Mouse (Mus musculus) splenic B cell, adult 2 months (primary cell): ENCODE data around the gene Slc41a1.

Experiments
- DNase-seq: peaks from one replicate; pipeline ENCODE4 v3.0.0-alpha.2; 2011; ENCODE audit warnings: low read depth, low spot score
- H3K27me3 ChIP-seq: 2 replicates; pipeline ENCODE4 v1.6.1; 2012; ENCODE audit warnings: mild to moderate bottlenecking, low read length, moderate library complexity, mixed read lengths; ENCODE audit not compliant: control insufficient read depth, poor library complexity, insufficient read depth, severe bottlenecking
- H3K36me3 ChIP-seq: 2 replicates; pipeline ENCODE4 v1.6.1; 2012; ENCODE audit warnings: mild to moderate bottlenecking, low read length, moderate library complexity, mixed read lengths; ENCODE audit not compliant: control insufficient read depth, poor library complexity, insufficient read depth, severe bottlenecking

Slc41a1 gene

DNA sequence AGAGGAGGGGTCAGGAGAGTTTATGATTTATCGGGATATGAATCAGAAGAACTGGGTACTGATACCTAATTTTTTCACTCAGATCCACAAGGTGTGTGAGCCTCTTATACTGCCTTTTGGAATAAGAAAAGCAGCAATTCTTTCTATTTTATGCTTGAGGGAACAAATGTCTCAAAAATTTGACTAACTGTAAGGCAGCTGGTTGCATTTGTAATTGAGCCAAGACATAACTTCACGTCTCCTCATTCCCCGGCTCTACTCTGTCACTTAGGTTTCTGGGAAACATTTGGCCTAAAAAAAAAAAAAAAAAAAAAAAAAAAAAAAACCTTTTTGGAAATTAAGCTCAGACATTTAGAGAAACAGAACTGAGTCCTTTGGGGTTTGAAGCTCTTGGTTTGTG lies 59.3 kb downstream of the Slc41a1 start:
- no peak for DNase-seq
- Histone ChIP-seq H3K27me3 (no peaks in the 10 kb centered on the region), H3K36me3 (no peaks in the 10 kb centered on the region)

DNA sequence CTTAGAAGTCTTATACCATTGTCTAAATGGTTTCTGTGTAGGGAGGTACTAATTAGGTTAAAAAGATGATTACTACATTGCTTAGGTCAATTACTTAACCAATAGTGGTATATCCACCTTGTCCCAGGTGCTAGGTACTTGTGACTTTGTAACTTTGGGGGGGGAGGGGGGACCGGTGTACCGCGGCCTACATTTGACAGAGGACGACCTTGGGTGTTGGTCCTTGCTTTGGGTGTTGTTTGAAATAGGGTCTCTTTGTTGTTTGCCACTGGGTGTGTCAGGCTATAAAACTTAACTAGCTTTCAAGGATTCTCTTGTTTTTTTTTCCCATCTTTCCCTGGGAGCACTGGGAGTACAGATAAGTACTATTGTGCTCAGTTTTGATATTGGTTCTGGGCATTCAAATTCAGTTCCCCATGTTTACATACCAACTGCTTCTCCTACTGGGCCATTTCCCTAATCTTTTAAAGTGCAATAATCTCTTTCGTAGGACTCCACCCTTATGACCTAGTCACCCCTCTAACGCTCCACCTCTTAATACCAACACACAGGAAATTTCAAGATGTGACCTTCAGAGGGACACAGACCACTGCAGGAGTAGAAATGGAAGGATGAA lies 62.9 kb downstream of the Slc41a1 start:
- H3K36me3 ChIP-seq = no peaks in the 10 kb centered on the region
- no peak for DNase-seq
- H3K27me3 ChIP-seq = no peaks in the 10 kb centered on the region

DNA sequence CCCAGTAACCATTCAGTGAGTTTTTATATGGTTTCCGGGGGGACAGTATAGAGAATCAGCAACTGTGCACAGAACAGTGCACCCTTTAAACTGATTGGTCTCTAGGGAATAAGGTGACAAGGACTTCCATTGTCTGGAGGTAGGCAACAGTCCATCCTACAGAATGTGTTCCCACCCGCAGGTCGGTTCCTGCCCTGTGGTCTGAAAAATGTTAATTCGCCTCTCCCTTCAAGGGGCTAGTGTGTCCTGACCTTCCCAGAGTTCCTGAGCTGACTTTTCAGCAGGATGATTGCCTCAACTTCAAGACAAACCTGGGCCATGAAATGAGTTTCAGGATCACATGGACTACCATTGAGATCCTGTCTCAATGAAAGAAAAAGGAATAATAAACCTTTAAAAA lies 64.1 kb downstream of the Slc41a1 start:
- H3K27me3 ChIP-seq = no peaks in the 10 kb centered on the region
- no peak for DNase-seq
- H3K36me3 ChIP-seq = no peaks in the 10 kb centered on the region
